Mouse (Mus musculus) heart, embryonic 11.5 days (tissue): ENCODE results near the gene Sema7a. TPM values are rescaled to one million over a fixed set of nuclear protein-coding genes. Genes with fewer than 3 reads are reported as not detected.
A peak's percentile ranks its signal among the peaks of the same experiment; 100 is the strongest.

ENCODE experiments used
- ATAC-seq: fragments of 200-750 bp; cut with Nextera tagmentation; replicated peaks from 2 replicates; pipeline ENCODE4 v1.8.0; 2017; ENCODE audit warnings: moderate library complexity; ENCODE audit not compliant: insufficient number of reproducible peaks, low FRiP score, low TSS enrichment
- H3K27ac ChIP-seq: fragments of 300-500 bp; sonication (generic); 2 replicates; pipeline ENCODE4 v1.5.1; 2014; ENCODE audit warnings: mild to moderate bottlenecking, low read depth, low read length
- H3K27me3 ChIP-seq: fragments of 300-500 bp; sonication (generic); 2 replicates; pipeline ENCODE4 v1.6.1; 2014; ENCODE audit warnings: mild to moderate bottlenecking, low read length, mixed read lengths; ENCODE audit not compliant: control insufficient read depth, insufficient read depth
- H3K36me3 ChIP-seq: fragments of 300-500 bp; sonication (generic); 2 replicates; pipeline ENCODE4 v1.6.1; 2014; ENCODE audit warnings: mild to moderate bottlenecking, low read length, moderate library complexity, mixed read lengths; ENCODE audit not compliant: control insufficient read depth, insufficient read depth
- H3K4me1 ChIP-seq: fragments of 300-500 bp; sonication (generic); 2 replicates; pipeline ENCODE4 v1.6.1; 2014; ENCODE audit warnings: low read length; ENCODE audit not compliant: control insufficient read depth, insufficient read depth
- H3K4me2 ChIP-seq: fragments of 300-500 bp; sonication (generic); 2 replicates; pipeline ENCODE4 v1.6.1; 2014; ENCODE audit warnings: mild to moderate bottlenecking, moderate library complexity
- H3K4me3 ChIP-seq: fragments of 300-500 bp; sonication (generic); 2 replicates; pipeline ENCODE4 v1.5.1; 2014; ENCODE audit warnings: low read depth, low read length
- H3K9ac ChIP-seq: fragments of 300-500 bp; sonication (generic); 2 replicates; pipeline ENCODE4 v1.6.1; 2014; ENCODE audit warnings: mild to moderate bottlenecking, low read depth, low read length, moderate library complexity
- H3K9me3 ChIP-seq: fragments of 300-500 bp; sonication (generic); replicated peaks from 2 replicates; pipeline ENCODE4 v1.6.1; 2016; ENCODE audit warnings: low read length; ENCODE audit not compliant: control insufficient read depth
- WGBS: fragments of 180-500 bp; shearing (Covaris S2); extraction: QIAGEN DNeasy Blood & Tissue Kit; methylation state at CpG from one replicate; pipeline ENCODE4 v1.1.7; 2014; ENCODE audit not compliant: insufficient replicate concordance; 5-methylcytosine and 5-hydroxymethylcytosine counted together
- polyA plus RNA-seq: library from polyadenylated mRNA; unstranded; fragments of >200 nt; fragmentation: Nextera tagmentation; extraction: Ambion mirVana; gene quantifications from 2 replicates; pipeline ENCODE4 v1.2.1, GENCODE M21; 2014

Gene Sema7a
- polyA plus RNA-seq, 1 experiment from 2014 or later: 0.17 TPM

DNA sequence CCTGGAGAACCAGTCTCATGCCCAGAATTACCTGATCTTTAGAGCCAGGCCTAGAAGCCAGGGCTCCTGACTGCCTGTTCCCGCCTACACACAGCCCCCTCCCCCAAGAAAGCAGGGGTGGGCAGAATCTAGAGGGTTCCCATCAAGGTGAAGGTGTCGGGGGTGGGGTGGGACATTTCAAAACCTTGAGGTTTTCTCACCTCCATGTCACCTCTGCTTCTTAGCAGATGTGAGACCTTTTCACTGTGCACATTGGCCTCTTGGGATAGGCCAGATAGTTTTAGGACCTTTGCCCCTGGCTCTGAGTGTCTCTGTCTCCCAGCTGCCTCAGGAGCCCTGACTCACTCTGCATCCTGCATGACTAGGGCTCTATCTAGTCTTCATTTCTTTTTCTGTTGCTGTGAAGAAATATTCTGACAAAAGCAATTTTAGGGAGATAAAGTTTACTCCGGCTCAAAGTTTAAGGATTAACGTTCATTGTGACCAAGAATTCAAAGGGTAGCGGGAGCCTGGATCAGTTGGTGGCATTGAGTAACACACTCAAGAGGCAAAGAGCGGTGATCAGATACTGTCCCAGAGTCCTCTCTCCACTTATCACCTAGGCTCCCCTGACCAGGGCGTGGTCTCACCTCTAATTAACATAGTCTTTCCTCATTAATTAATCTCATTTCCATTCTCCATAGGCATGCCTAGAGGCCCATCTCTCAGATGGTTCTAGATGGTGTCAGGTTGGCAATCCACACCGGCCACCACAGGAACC, 29.1 kb downstream of the Sema7a start:
- Histone ChIP-seq H3K4me2 (no peak overlapping the region), H3K36me3 (no peaks in the 10 kb centered on the region), H3K27me3 (no peaks in the 10 kb centered on the region), H3K4me3 (no peak overlapping the region), H3K9ac (no peak overlapping the region), H3K4me1 (peaks cover 16% of the 10 kb centered on the region), H3K9me3 (no peaks in the 10 kb centered on the region), H3K27ac (no peak overlapping the region)
- 84% methylated on average over 8 of the region's 8 CpGs for WGBS
- ATAC-seq: no peak

DNA sequence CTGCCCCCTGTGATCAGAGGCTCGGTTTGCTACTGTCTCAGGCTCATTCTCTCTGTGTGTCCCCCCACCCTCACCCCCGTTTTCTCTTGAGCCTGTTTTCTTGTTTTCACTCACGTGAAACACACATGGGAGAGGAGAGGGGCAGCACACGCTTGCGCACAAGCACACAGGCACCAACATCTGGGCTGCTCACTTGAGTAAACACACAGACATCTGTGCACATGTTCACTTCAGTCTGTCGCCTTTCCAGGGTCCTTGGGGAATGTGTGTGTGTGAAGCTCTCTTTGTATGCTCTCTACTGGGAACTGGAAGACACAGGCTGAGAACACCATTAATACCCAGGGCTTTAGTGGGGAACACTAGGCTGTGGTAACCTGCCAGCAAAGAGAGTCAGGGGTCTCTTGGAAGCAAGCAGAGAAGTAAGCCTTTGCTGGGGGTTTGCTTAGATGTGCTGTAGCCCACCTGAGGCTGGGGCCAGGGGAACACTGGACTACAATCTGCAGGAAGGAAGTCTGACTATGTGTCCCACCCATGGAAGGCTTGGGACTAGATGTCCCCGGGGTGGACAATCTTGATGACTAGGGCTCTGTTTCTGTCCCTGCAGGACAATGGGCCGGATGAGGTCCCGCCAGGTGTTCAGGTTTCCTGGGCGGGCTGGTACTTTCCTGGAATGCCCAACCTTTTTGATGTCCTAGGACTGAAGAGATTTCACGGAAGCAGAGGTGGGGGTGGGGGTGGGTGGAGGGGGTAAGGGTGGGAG, 30.0 kb downstream of the Sema7a start:
- no peak for ATAC-seq
- H3K4me2 ChIP-seq: no peak overlapping the region
- 0 out of 2 replicates have a peak overlapping the region, but pooled peaks have one; percentile 5 for H3K27ac ChIP-seq
- H3K27me3 ChIP-seq: no peaks in the 10 kb centered on the region
- WGBS: 76% methylated on average over 11 of the region's 11 CpGs
- no peak overlapping the region for H3K9ac ChIP-seq
- H3K9me3 ChIP-seq: no peaks in the 10 kb centered on the region
- H3K4me3 ChIP-seq: no peak overlapping the region
- H3K4me1 ChIP-seq: peaks cover 16% of the 10 kb centered on the region
- no peaks in the 10 kb centered on the region for H3K36me3 ChIP-seq

DNA sequence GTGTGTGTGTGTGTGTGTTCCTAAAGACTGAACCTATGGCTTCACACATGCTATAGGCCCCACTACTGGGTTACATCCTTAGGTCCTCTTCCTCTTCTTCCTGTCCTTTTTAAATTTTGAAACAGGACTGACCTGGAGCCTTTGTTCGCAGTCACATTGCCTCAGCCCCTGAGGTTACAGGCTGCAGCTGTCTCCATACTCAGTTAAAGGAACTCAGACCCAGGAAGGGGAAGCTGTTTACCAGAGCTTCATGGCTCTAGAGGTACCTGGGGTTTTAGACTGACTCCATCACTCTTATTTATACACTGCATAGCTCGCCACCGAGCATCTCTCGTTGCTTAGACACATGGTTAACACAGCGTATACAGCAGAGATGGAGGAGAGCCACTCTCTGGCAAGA, 31.5 kb downstream of the Sema7a start:
- Histone ChIP-seq H3K4me1 (peaks cover 16% of the 10 kb centered on the region), H3K4me3 (no peak overlapping the region), H3K9me3 (no peaks in the 10 kb centered on the region), H3K9ac (no peak overlapping the region), H3K27me3 (no peaks in the 10 kb centered on the region), H3K36me3 (no peaks in the 10 kb centered on the region), H3K4me2 (no peak overlapping the region), H3K27ac (no peak overlapping the region)
- 83% methylated on average over 5 of the region's 5 CpGs for WGBS
- no peak for ATAC-seq

DNA sequence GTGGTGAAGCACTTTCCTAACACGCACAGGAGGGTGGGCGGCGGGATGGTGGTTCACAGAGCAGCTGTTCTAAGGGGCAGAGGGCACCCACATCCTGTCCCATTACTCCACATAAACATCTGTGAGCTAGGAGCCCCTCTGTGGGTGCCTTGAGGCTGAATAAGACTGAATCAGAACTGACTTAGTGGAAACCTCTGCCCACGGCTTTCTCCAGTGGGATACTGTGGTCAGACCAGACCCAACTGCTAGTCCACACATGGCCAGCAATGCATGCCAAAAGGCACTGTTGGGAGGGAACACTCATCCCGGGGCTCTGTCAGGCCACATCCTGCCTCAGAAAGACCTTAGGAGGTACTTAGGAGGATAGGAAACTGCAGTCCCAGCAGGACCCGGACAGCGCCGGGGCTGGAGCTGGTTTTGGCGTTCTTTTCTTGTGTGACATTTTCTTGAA, 32.3 kb downstream of the Sema7a start:
- ATAC-seq: no peak
- no peak overlapping the region for H3K4me3 ChIP-seq
- H3K4me2 ChIP-seq: no peak overlapping the region
- 57% methylated on average over 9 of the region's 9 CpGs for WGBS
- no peaks in the 10 kb centered on the region for H3K9me3 ChIP-seq
- no peaks in the 10 kb centered on the region for H3K36me3 ChIP-seq
- H3K4me1 ChIP-seq: peaks cover 16% of the 10 kb centered on the region
- H3K27me3 ChIP-seq: no peaks in the 10 kb centered on the region
- H3K27ac ChIP-seq: 0 out of 2 replicates have a peak overlapping the region, but pooled peaks have one; percentile 2
- no peak overlapping the region for H3K9ac ChIP-seq

DNA sequence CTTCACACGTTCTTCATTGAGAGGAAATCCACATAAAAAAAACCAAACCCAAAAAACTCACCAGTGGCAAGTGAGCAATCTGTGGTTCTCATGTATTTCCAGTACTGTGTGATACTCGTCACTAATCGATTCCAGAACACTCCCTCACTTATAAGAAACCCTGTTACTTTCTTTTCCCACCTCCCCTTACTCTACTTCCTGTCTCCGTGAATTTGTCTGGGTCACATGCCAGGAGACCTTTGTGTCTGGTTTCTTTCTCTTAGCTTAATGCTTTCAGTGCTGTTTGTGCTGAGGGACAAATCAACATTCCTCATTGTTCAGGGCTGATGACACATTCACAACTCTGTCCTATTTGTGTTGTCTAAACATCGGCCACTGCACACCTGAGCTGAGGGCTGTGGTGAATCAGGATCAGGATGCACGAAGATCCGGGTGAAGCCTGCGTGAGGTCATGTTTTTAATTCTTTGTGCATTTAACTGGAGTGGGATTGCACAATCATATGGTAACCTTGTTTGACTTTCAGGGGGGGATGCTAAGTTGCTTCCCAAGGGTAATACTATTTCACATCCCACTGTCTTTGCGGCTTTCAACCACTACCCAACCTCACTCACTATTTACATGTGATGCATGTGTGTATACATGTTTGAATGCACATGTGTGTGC, 33.0 kb downstream of the Sema7a start:
- Histone ChIP-seq H3K9ac (no peak overlapping the region), H3K27ac (0 out of 2 replicates have a peak overlapping the region, but pooled peaks have one; percentile 2), H3K4me1 (peaks cover 14% of the 10 kb centered on the region), H3K4me3 (no peak overlapping the region), H3K9me3 (no peaks in the 10 kb centered on the region), H3K4me2 (no peak overlapping the region), H3K27me3 (no peaks in the 10 kb centered on the region), H3K36me3 (no peaks in the 10 kb centered on the region)
- 49% methylated on average over 9 of the region's 9 CpGs for WGBS
- no peak for ATAC-seq

DNA sequence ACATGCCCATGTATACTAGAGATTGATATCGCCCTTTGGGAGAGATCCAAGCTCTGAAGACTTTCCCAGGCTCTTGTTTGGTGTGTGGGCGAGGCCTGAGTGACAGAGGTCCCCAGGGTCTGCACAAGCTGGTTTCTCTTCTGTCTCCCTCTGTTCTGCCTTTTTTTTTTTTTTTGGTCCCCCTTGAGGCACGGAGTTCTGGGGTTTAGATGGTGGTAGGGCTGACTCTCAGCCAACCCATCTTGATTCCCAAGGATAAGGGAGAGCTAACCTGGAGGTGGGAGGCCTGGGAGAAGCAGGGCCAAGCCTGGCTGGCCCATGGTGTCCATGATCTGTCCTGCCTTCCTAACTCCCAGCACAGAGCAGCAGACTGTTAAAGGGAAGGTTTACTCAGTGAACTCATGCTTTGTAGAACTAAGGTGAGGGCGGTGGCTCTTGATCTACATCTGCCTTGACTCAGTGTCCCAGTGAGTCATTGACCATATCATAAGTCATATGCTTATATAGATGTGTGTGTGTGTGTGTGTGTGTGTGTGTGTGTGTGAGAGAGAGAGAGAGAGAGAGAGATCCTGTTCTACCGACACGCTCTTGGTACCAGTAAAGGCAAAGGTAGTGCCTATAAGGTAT, 33.6 kb downstream of the Sema7a start:
- no peak overlapping the region for H3K9ac ChIP-seq
- peaks cover 14% of the 10 kb centered on the region for H3K4me1 ChIP-seq
- H3K4me2 ChIP-seq: no peak overlapping the region
- H3K27ac ChIP-seq: no peak overlapping the region
- H3K4me3 ChIP-seq: no peak overlapping the region
- 80% methylated on average over 6 of the region's 6 CpGs for WGBS
- no peaks in the 10 kb centered on the region for H3K36me3 ChIP-seq
- no peaks in the 10 kb centered on the region for H3K27me3 ChIP-seq
- ATAC-seq: no peak
- no peaks in the 10 kb centered on the region for H3K9me3 ChIP-seq

DNA sequence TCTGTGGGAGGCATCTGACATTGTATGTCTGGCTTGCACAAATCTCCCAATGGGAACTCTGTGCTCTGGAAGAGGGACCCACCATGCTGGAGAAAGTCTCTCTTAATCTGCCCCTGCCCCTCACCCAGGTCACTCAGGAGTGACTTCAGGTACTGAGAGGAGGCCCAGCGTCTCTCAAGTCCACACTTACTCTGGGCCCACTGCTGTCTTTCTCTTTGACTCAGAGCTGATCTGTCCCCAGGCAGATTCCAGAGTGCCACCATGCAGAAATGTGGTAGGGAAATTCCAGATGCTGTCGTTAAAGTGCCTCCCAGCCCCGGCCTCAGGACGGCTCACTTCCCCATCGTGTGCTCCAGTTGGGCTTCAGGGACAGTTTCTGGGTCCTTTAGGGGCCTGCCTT, 34.3 kb downstream of the Sema7a start:
- Histone ChIP-seq H3K36me3 (no peaks in the 10 kb centered on the region), H3K4me1 (peaks cover 14% of the 10 kb centered on the region), H3K9me3 (no peaks in the 10 kb centered on the region), H3K4me2 (no peak overlapping the region), H3K9ac (no peak overlapping the region), H3K27me3 (no peaks in the 10 kb centered on the region), H3K4me3 (no peak overlapping the region), H3K27ac (no peak overlapping the region)
- no peak for ATAC-seq
- 57% methylated on average over 5 of the region's 5 CpGs for WGBS

DNA sequence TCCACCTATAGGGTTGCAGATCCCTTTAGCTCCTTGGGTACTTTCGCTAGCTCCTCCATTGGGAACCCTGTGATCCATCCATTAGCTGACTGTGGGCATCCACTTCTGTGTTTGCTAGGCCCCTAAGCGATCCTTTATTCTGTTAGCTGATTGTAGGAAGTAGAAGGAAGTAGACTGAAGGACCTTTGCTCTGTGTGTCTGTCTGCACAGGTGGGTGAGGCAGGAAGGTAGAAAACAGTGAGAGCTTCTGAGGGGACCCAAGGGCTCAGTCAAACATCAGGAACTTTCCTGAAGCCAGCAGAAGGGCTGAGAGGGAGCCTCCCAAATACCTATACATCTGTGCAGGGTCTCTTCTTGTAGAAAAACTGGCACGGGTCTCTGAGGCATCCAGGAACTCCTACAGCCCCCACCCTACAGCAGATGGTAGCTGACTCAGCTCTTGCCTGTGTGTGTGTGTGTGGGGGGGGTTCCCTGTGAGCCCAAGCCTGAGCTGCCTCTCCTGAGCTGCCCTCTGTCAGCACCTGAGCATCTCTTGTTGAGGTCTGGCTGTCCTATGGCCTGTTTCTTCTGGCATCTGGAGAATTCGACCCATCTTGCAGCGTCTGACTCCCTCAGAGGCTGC, 35.4 kb downstream of the Sema7a start:
- WGBS: 69% methylated on average over 5 of the region's 5 CpGs
- no peaks in the 10 kb centered on the region for H3K36me3 ChIP-seq
- H3K4me1 ChIP-seq: peaks cover 14% of the 10 kb centered on the region
- no peak overlapping the region for H3K9ac ChIP-seq
- H3K27ac ChIP-seq: no peak overlapping the region
- H3K9me3 ChIP-seq: no peaks in the 10 kb centered on the region
- no peak for ATAC-seq
- 0 out of 2 replicates have a peak, but pooled peaks cover 3% of the 10 kb centered on the region for H3K27me3 ChIP-seq
- H3K4me2 ChIP-seq: no peak overlapping the region
- H3K4me3 ChIP-seq: no peak overlapping the region
